Mouse (Mus musculus) bone marrow macrophage, adult 2 months (primary cell): Measurements from ENCODE around the gene Foxn3. TPM values are rescaled to one million over a fixed set of nuclear protein-coding genes. Genes with fewer than 3 reads are reported as not detected.

Experiments used
- H3K27ac ChIP-seq: 2 replicates; pipeline ENCODE4 v1.5.1; 2012; ENCODE audit warnings: low read depth, low read length; ENCODE audit not compliant: insufficient read depth
- H3K4me1 ChIP-seq: 2 replicates; pipeline ENCODE4 v1.6.1; 2012; ENCODE audit warnings: low read length; ENCODE audit not compliant: control insufficient read depth, insufficient read depth
- H3K4me3 ChIP-seq: 2 replicates; pipeline ENCODE4 v1.5.1; 2012; ENCODE audit warnings: mild to moderate bottlenecking, low read length, moderate library complexity; ENCODE audit not compliant: insufficient read depth
- CTCF ChIP-seq: IDR thresholded peaks from 2 replicates; pipeline ENCODE4 v1.5.1; 2012; ENCODE audit warnings: low read depth, mild to moderate bottlenecking, low read length, moderate library complexity
- POLR2A ChIP-seq: IDR thresholded peaks from 2 replicates; pipeline ENCODE4 v1.6.1; 2012; ENCODE audit warnings: mild to moderate bottlenecking, low read depth, low read length, borderline replicate concordance
- polyA plus RNA-seq: library from polyadenylated mRNA; stranded (reverse); fragments of >200 nt; gene quantifications from 2 replicates; pipeline ENCODE4 v1.2.4, GENCODE M21; 2012; ENCODE audit not compliant: missing spikeins, insufficient read depth, insufficient read length

Foxn3 gene
- polyA plus RNA-seq, 1 experiment = 27.7 TPM

DNA sequence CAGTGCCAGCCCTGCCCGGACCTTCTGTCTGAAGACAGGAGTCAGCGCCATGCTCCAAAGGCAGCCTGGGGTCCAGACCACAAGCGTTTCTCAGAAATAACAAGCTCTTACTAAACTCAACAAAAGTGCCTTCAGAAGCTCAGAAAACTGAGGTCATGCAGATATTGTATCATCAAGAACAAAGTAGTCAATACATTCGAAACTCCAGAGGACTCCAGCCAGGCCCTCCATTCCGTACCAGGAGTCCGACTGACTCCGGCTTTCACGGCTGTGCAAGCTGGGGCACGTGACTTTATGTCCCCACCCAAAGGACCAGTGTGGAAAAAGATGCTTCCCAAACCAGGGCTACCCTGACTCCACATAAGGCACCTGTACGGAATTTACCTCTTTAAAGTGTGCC is 195.1 kb downstream of the Foxn3 start:
- H3K4me3 ChIP-seq = no peak overlapping the region
- TF ChIP-seq CTCF (no peak), POLR2A (no peak)
- no peak overlapping the region for H3K27ac ChIP-seq
- 0 out of 2 replicates have a peak, but pooled peaks cover 2% of the 10 kb centered on the region for H3K4me1 ChIP-seq

GRCm38 (mm10) chr12:99365999-99366398 is 197.4 kb downstream of the Foxn3 start:
- peaks cover 3% of the 10 kb centered on the region for H3K4me1 ChIP-seq
- TF ChIP-seq CTCF (no peak), POLR2A (no peak)
- no peak overlapping the region for H3K27ac ChIP-seq
- H3K4me3 ChIP-seq = no peak overlapping the region

GRCm38 (mm10) chr12:99364201-99364600 is 199.2 kb downstream of the Foxn3 start:
- Histone ChIP-seq H3K27ac (no peak overlapping the region), H3K4me1 (peaks cover 7% of the 10 kb centered on the region)

DNA sequence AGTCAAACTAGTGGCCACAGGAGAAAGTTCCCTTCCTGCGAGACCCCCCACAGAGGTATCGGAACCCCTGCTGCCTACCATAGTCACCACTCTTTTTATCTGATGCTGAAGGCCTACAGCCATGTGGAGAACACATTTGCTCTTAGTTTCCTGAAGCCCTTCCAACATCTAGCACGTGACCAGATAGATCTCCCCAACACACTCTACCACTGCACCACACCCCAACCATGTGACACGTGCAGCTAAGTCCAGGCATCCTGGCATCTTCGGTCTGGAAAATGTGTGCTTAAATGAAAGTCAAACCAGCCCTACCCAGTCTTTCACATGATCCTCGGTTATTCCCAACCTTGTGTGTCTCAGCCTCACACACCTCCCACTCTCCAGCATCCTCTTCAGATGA is 200.4 kb downstream of the Foxn3 start:
- peaks cover 7% of the 10 kb centered on the region for H3K4me1 ChIP-seq
- no peak overlapping the region for H3K4me3 ChIP-seq
- TF ChIP-seq CTCF (no peak), POLR2A (no peak)
- H3K27ac ChIP-seq = no peak overlapping the region

More at GRCm38 (mm10) chr12:99364201-99364600, 199.2 kb downstream of the Foxn3 start:
- TF ChIP-seq POLR2A = no peak
- no peak for TF ChIP-seq CTCF
- no peak overlapping the region for H3K4me3 ChIP-seq

DNA sequence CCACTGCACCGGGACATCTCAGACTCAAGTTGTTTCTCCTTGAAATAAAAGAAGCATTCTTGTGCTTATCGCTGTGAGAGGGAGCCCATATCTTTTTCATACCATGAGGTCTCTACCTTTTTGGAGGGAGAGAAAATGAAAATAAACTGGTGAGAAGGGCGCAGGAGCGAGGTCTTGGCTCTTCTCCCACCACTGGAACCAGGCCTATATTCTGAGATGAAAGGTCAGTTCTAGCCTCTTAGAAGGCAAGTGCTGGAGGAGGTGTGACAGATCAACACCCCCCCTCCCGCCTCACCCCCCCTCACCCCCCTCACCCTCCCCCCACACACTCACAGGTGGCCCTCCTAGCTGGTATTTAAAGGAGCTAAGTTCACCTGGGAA is 201.6 kb downstream of the Foxn3 start:
- Histone ChIP-seq H3K27ac (no peak overlapping the region), H3K4me3 (no peak overlapping the region), H3K4me1 (peaks cover 18% of the 10 kb centered on the region)
- TF ChIP-seq POLR2A (no peak), CTCF (no peak)

DNA sequence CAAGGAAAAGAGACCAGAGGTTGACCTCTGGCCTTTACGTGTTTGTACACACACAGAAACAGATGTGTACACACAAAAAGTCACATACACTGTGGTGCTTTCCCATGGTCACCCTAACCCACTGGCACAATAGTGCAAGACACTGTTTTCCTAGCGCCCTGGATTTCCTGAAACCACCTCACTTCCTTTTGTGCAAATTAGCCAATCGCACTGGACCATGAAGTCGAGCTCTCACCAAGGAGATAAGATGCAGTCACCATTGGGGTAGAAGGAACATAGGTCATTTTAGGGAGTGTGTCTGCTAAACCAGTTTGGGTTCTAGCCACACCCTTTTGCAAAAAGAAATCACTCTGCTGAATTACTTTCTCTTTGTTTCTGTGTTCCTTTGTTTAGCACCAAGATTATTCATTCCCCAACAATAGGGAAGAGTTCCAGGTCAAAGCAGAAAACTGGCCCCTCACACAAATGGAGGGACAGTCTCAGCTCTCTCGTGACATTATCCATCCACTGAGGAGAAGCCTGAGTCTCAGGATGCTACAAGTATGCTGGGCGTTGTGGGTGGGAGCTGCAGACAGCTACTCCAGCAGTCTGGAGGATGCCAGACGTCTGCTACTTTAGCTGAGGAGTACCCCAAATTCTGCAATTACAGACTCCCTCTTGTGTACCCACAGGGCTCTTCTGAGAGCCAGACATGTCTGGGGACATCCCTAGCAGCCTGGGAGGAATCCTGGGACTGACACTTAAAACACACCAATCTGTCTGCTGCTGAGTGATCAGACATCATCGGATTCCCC is 202.2 kb downstream of the Foxn3 start:
- Histone ChIP-seq H3K4me3 (no peak overlapping the region), H3K4me1 (peaks cover 19% of the 10 kb centered on the region), H3K27ac (no peak overlapping the region)
- TF ChIP-seq POLR2A = no peak
- TF ChIP-seq CTCF = no peak

DNA sequence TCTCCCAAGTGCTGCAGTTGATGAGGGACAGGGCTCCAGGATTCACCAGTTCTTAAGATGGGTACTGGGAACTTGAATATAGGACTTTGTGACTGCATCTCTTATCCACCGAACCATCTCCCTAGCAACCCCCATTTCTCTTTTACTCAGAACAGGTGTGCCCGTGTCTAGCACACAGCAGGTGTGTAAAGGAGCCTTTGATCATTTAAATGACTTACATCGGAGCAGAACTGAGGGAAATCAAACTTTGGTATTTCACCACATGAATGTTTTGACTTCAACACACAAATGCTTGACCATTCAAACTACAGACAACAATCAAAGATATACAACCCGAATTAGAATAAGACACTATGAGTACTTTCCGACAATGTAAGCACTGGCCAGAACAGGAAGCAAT is 204.7 kb downstream of the Foxn3 start:
- TF ChIP-seq POLR2A (no peak), CTCF (no peak)
- Histone ChIP-seq H3K4me1 (peaks cover 19% of the 10 kb centered on the region), H3K27ac (no peak overlapping the region), H3K4me3 (no peak overlapping the region)

DNA sequence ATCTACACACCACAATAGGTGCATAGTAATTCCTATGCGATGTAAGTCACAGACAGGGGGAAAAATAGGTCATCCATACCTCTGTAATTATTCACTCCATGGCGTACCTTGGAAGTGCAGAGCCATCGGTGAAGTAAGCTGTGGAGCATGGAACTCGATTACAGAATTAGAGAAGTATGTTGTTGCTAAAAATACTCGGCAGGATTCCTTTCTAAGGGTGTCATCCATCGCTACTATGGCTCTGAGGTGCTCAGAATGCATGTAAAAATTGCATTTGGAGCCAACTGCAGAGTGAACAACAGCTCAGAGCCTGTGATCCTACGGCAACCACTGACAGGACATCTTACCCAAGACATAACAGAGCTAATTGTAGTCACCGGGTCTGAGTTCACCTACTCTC is 206.7 kb downstream of the Foxn3 start:
- no peak overlapping the region for H3K4me3 ChIP-seq
- TF ChIP-seq POLR2A = no peak
- TF ChIP-seq CTCF = no peak
- H3K27ac ChIP-seq = no peak overlapping the region
- H3K4me1 ChIP-seq = peaks cover 19% of the 10 kb centered on the region

DNA sequence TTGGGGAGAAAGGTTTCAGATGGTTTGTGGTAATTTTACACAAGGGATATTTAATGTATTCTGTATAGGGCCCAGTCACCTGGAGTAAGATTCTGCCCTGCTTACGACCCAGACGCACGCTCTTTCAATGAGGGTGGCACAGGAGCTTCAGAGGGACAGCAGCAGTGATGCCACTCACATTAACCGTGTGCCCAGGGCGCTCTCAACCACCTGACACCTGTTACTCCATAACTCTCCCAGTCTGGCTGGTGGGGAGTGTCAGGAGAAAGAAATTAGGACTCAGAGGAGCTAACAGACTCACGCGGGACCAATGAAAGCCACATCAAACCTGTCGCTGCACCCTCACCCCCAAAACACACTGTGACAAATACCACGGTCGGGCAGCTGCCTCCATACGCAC is 209.7 kb downstream of the Foxn3 start:
- Histone ChIP-seq H3K27ac (no peak overlapping the region), H3K4me3 (no peak overlapping the region), H3K4me1 (peaks cover 21% of the 10 kb centered on the region)
- TF ChIP-seq POLR2A (no peak), CTCF (no peak)

DNA sequence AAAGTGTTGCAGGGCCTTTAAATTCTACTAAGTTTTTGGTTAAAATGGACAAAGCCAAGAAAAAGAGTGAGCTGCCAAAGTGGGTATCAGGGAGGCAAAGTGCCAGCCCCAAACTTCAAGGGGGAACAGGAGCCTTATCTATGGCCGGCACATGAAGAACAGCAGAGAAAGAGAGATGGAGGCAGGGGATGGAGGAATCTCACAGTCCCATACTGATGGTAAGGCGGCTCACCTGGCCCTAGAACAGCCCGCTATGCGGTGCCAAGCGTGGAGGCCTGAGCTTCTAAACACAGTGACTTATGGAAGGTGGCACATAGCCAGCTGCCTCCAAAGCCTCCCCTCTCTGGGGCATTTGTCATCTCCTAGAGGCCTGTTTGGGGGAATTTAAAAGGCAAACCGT is 210.8 kb downstream of the Foxn3 start:
- H3K4me3 ChIP-seq = no peak overlapping the region
- TF ChIP-seq POLR2A (no peak), CTCF (no peak)
- H3K4me1 ChIP-seq = peaks cover 19% of the 10 kb centered on the region
- no peak overlapping the region for H3K27ac ChIP-seq
